Mouse (Mus musculus) leukemia stem cell, adult 10-12 weeks (primary cell): Measurements from ENCODE around the gene Efcab6. TPM values are rescaled to one million over a fixed set of nuclear protein-coding genes. Genes with fewer than 3 reads are reported as not detected.

Experiments
- polyA plus RNA-seq: library from polyadenylated mRNA; stranded (reverse); fragments of >175 nt; gene quantifications from 2 replicates; pipeline ENCODE4 v1.2.3, GENCODE M21; 2012; ENCODE audit warnings: low replicate concordance

Gene Efcab6
- polyA plus RNA-seq = not detected in 2 replicates

DNA sequence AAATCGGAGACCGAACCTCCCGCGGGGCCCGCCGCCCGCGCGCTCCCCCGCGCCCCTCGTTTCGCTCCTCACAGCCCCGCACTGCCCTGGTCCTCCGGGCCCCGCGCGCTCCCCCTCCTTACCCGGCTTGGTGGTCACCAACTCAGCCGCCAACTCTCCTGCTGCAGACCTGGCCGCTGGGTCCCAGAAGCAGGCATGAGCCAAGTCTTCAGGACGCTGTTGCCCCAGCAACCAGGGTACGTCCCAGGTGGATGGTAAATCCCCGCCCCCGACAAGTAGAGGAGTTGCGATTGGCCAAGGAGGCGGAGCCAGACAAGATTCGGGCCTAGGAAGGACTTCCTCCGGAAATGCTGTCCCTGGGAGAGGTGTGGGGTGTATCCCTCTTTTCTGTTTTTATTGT is at the start of gene Efcab6:
Gene Efcab6 (minus strand): TSS at position 240 of the 400 bp plus-strand sequence.

DNA sequence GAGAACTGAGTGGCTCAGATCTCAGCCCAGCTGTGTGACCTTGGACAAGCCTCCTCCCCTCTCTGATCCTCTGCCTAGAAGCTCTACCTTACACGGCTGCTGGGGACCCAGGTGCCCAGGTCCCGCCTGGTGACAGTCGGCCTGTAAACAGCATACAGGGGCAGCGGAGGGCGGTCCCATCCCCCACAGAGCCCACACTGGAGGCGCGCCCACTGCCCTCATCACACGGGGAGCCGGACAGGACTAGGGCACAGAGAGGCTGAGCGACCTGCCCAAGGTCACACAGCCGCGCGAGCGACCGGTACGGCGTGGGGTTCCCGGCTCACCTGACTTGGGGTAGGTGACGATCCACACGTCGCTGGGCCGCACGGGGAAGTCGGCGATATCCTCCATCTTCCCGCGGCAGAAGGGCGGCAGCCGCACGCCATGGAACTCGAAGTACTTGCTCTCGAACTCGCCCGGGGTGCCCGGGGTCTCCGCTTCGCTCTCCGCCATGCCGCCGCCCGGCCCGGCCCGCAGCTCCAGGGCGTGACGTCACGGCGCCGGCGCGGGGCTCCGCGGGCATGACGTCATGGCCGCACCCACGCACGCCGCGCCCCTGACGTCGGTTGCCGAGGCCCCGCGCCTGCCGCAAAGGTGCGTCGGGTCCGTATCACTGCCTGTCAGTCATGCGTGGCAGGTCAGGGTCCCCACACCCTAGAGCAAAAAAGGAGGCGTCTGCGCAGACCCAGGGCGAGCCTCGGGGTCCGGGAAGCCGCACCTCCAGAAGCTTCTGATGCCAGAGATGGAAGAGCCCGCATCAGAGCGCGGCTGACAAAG is 40.1 kb upstream of the Efcab6 start, which contains the start of gene Sult4a1:
Gene Sult4a1 (minus strand): TSS at position 650 of the 819 bp plus-strand sequence.

Other genes with a start within 250 kb of the Efcab6 start
- not detected in 2 replicates for gene Sult4a1, start 40.4 kb upstream of the Efcab6 start, polyA plus RNA-seq
- gene Pnpla5, start 57.8 kb upstream of the Efcab6 start, polyA plus RNA-seq = not detected in 2 replicates
- not detected in 2 replicates for gene Pnpla3, start 102.5 kb upstream of the Efcab6 start, polyA plus RNA-seq
- gene Samm50, start 126.9 kb upstream of the Efcab6 start, polyA plus RNA-seq = 32.9 and 34.3 TPM in 2 replicates
- gene Parvb, start 166.7 kb upstream of the Efcab6 start, polyA plus RNA-seq = 25.9 and 71.1 TPM in 2 replicates